Mouse (Mus musculus) urinary bladder, postnatal 4 days (tissue): ENCODE measurements at regions not wholly inside any gene's neighbourhood (a gene's known extent, or its start where the extent isn't known, plus 50 kb on each side); places are given as distances from the start of the nearest gene placed in this dataset.

Experiments
- DNase-seq, 2 experiments: peaks; one replicate each; pipeline ENCODE4 v3.0.0; 2021 to 2022; ENCODE audit warnings: low spot score in 2 of 2

- no peak for DNase-seq
Observed at GRCm38 (mm10) chr13:47748906-47749305, 512.1 kb upstream of the Id4 start.

- no peak for DNase-seq
Observed at GRCm38 (mm10) chr13:47751033-47751432, 510.0 kb upstream of the Id4 start.

GRCm38 (mm10) chr13:47764802-47765597 is 496.0 kb upstream of the Id4 start:
- no peak for DNase-seq

GRCm38 (mm10) chr13:47768963-47769527 is 492.0 kb upstream of the Id4 start:
- no peak for DNase-seq

- peak in 1 of 2 experiments; percentile 37 for DNase-seq
Observed at GRCm38 (mm10) chr13:47777206-47778099, 483.6 kb upstream of the Id4 start.

- no peak for DNase-seq
Observed at GRCm38 (mm10) chr13:47778218-47779009, 482.6 kb upstream of the Id4 start.

- no peak for DNase-seq
Observed at GRCm38 (mm10) chr13:47784406-47784805, 476.6 kb upstream of the Id4 start.

GRCm38 (mm10) chr13:47797859-47798258 is 463.2 kb upstream of the Id4 start:
- DNase-seq: peak in 1 of 2 experiments; percentile 46

- no peak for DNase-seq
Observed at GRCm38 (mm10) chr13:47811711-47812415, 449.2 kb upstream of the Id4 start.

GRCm38 (mm10) chr13:47818924-47819564 is 442.0 kb upstream of the Id4 start:
- no peak for DNase-seq

- no peak for DNase-seq
Observed at GRCm38 (mm10) chr13:47836491-47836890, 424.5 kb upstream of the Id4 start.

- DNase-seq: no peak
Observed at GRCm38 (mm10) chr13:47842418-47842817, 418.6 kb upstream of the Id4 start.

GRCm38 (mm10) chr13:47843011-47843410 is 418.0 kb upstream of the Id4 start:
- DNase-seq: no peak

GRCm38 (mm10) chr13:47843541-47844267 is 417.3 kb upstream of the Id4 start:
- no peak for DNase-seq

- DNase-seq: no peak
Observed at GRCm38 (mm10) chr13:47846713-47847112, 414.3 kb upstream of the Id4 start.

- DNase-seq: no peak
Observed at GRCm38 (mm10) chr13:47848371-47849188, 412.4 kb upstream of the Id4 start.

- DNase-seq: no peak
Observed at GRCm38 (mm10) chr13:47855422-47856108, 405.5 kb upstream of the Id4 start.

- DNase-seq: no peak
Observed at GRCm38 (mm10) chr13:47858946-47859345, 402.1 kb upstream of the Id4 start.
